23 mouse cellular contexts compared by ENCODE assay signal in genomic region chr1:34855056-34855739, GRCm38 (mm10).
"Had no signal": no experiment of that assay in that cellular context is flagged by ENCODE, and none has a peak within 500 bp of the region (broad histone marks: within the 10 kb centered on the region; RNA-seq: fewer than 3 reads in every experiment).

No protein-coding gene starts in this region.

- H3K4me2 ChIP-seq: limb, embryonic 12.5 days; limb, embryonic 15.5 days; liver, embryonic 11.5 days; lung, embryonic 14.5 days; midbrain, embryonic 12.5 days; midbrain, embryonic 15.5 days; neural tube, embryonic 12.5 days; neural tube, embryonic 15.5 days had no signal

- H3K36me3 ChIP-seq: limb, embryonic 12.5 days; limb, embryonic 15.5 days; midbrain, embryonic 12.5 days; midbrain, embryonic 15.5 days; neural tube, embryonic 12.5 days; neural tube, embryonic 15.5 days had no signal

- H3K4me1 ChIP-seq: limb, embryonic 15.5 days had no signal

- H3K4me3 ChIP-seq: limb, embryonic 12.5 days; limb, embryonic 15.5 days; midbrain, embryonic 12.5 days; midbrain, embryonic 15.5 days; neural tube, embryonic 12.5 days; neural tube, embryonic 15.5 days had no signal

- H3K27me3 ChIP-seq: limb, embryonic 15.5 days; midbrain, embryonic 12.5 days; midbrain, embryonic 15.5 days; neural tube, embryonic 12.5 days; neural tube, embryonic 15.5 days had no signal

- DNase-seq: left cerebral cortex, postnatal 4 days; liver, postnatal 0 days; lung, embryonic 14.5 days; right cerebral cortex, adult 18-20 months; right cerebral cortex, postnatal 14 days; right cerebral cortex, postnatal 4 days; thymus, adult 2 months; thymus, postnatal 14 days; thymus, postnatal 4 days had no signal

- ATAC-seq: hindbrain, postnatal 0 days; inflammation-experienced regulatory T-cells, adult 6 months; liver, postnatal 0 days; lung, postnatal 0 days; midbrain, embryonic 15.5 days had no signal

- H3K9ac ChIP-seq: limb, embryonic 12.5 days; limb, embryonic 15.5 days; liver, embryonic 14.5 days; liver, postnatal 0 days; lung, embryonic 14.5 days; midbrain, embryonic 12.5 days; midbrain, embryonic 15.5 days; neural tube, embryonic 12.5 days; neural tube, embryonic 15.5 days had no signal

- H3K27ac ChIP-seq: hindbrain, postnatal 0 days; kidney, postnatal 0 days; limb, embryonic 12.5 days; limb, embryonic 15.5 days; liver, embryonic 14.5 days; macrophage; midbrain, embryonic 12.5 days; midbrain, embryonic 15.5 days; neural tube, embryonic 12.5 days; neural tube, embryonic 15.5 days; stomach, postnatal 0 days had no signal

- H3K9me3 ChIP-seq: limb, embryonic 12.5 days; limb, embryonic 15.5 days; midbrain, embryonic 12.5 days; midbrain, embryonic 15.5 days; neural tube, embryonic 12.5 days; neural tube, embryonic 15.5 days had no signal
